Mouse (Mus musculus): Measurements from ENCODE around the gene Kcna5. TPM values are rescaled to one million over a fixed set of nuclear protein-coding genes. Genes with fewer than 3 reads are reported as not detected.

Gene Kcna5
- polyA plus RNA-seq, 1 experiment: not detected

DNA sequence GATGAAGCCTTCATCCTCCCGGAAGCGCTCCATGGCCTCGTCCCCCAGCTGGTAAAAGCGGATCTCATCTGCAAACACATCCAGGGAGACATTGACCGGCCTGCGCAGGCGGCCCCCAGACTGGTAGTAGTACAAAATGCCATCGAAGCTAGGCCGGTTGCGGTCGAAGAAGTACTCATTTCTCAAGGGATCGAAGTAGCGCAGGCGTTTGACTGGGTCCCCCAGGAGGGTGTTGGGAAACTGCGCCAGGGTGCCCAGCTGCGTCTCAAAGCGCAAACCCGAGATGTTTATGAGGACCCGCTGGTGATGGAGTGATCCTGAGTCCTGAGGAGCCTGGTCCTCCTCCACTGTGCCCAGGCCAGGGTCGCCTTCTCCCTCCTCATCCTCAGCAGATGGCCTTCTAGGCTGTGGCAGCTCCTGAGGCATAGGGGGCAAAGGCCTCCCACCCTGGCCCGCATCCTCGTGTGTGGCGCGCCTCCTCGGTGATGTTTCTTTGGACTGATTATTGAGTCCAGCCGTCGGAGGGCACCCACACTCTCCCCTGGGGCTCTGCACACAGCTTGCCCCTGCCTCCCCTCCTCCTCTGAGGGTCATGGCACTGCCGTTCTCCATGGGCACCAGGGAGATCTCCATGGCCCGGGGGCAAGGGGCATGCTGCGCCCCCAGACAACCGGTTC, 543 bp downstream of the Kcna5 start:
- TF ChIP-seq CTCF (IDR thresholded peaks at IDR 0.05; ENCODE audit: control insufficient read depth, insufficient read depth, insufficient read length): no peak

DNA sequence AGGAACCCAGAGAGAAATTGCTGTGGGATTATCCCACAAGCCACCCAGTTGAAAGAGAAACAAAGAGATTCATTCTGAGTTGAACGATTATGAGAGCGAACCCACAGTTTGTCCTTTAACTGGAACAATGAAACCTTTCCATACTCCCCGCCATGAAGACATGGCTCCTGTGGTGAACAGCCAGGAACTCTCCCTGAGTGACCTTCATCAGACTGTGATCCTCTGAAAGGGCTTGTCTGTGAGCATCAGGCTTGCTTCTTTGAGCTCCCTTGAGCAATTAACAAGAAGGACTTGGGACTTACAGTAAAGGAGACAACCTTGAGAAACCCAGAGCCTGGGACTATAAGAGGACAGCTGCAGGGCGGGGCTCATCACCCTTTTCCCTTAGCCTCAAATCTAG, 3.9 kb downstream of the Kcna5 start:
- Histone ChIP-seq H3K4me3 (ENCODE audit: insufficient read depth, poor library complexity, severe bottlenecking) (no peak overlapping the region), H3ac (ENCODE audit: control insufficient read depth, insufficient read length, low read depth) (no peak overlapping the region), H3K27me3 (ENCODE audit: control insufficient read depth, insufficient read depth, insufficient read length) (peaks cover 38% of the 10 kb centered on the region), H3K36me3 (ENCODE audit: control insufficient read depth, insufficient read depth) (no peaks in the 10 kb centered on the region), H3K79me3 (ENCODE audit: low read depth) (no peaks in the 10 kb centered on the region), H3K79me2 (ENCODE audit: control insufficient read depth, insufficient read depth) (no peaks in the 10 kb centered on the region)
- TF ChIP-seq MYOG (IDR thresholded peaks at IDR 0.05; ENCODE audit: control insufficient read depth, extremely low read depth, insufficient read length) (no peak), MYOD1 (IDR thresholded peaks at IDR 0.05; ENCODE audit: control insufficient read depth, insufficient read length, low read depth) (no peak), MAX (IDR thresholded peaks at IDR 0.05) (no peak), USF1 (IDR thresholded peaks at IDR 0.05; ENCODE audit: low read depth) (no peak), FOSL1 (IDR thresholded peaks at IDR 0.05; ENCODE audit: insufficient read depth, low read length, poor library complexity, severe bottlenecking) (no peak), CEBPB (IDR thresholded peaks at IDR 0.05; ENCODE audit: low read depth) (no peak), CTCF (IDR thresholded peaks at IDR 0.05; ENCODE audit: control insufficient read depth, insufficient read depth, insufficient read length) (no peak)

More for the DNA sequence above, 543 bp downstream of the Kcna5 start:
- H3ac ChIP-seq (ENCODE audit: control insufficient read depth, insufficient read length, low read depth): no peak overlapping the region
- H3K79me3 ChIP-seq (ENCODE audit: low read depth): no peaks in the 10 kb centered on the region
- H3K79me2 ChIP-seq (ENCODE audit: control insufficient read depth, insufficient read depth): no peaks in the 10 kb centered on the region
- no peak overlapping the region for H3K4me3 ChIP-seq (ENCODE audit: insufficient read depth, poor library complexity, severe bottlenecking)
- peaks cover 30% of the 10 kb centered on the region for H3K27me3 ChIP-seq (ENCODE audit: control insufficient read depth, insufficient read depth, insufficient read length)
- H3K36me3 ChIP-seq (ENCODE audit: control insufficient read depth, insufficient read depth): no peaks in the 10 kb centered on the region

DNA sequence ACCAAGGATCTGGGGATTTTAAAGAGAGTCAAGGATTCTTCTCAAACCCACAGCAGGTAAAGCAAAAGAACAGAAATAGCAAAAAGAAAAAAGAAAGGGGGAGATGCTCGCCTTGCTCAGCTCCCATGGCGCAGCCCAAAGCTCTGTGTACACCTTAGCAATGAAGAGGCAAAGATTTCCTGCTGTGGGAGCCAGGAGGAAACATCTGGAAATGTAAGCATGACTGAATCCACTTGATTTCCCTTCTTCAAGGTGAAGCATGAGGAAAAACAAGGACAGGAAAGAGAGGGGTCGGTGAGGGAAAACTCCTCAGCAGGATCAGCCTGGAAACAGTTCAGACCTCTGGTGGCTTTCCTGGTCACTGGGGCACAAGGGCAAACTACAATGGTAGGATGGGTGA, 5.2 kb downstream of the Kcna5 start:
- Histone ChIP-seq H3K4me3 (ENCODE audit: insufficient read depth, poor library complexity, severe bottlenecking) (no peak overlapping the region), H3K79me3 (ENCODE audit: low read depth) (no peaks in the 10 kb centered on the region), H3ac (ENCODE audit: control insufficient read depth, insufficient read length, low read depth) (no peak overlapping the region), H3K79me2 (ENCODE audit: control insufficient read depth, insufficient read depth) (no peaks in the 10 kb centered on the region), H3K36me3 (ENCODE audit: control insufficient read depth, insufficient read depth) (no peaks in the 10 kb centered on the region), H3K27me3 (ENCODE audit: control insufficient read depth, insufficient read depth, insufficient read length) (peaks cover 35% of the 10 kb centered on the region)
- TF ChIP-seq FOSL1 (IDR thresholded peaks at IDR 0.05; ENCODE audit: insufficient read depth, low read length, poor library complexity, severe bottlenecking): no peak
- TF ChIP-seq MYOG (IDR thresholded peaks at IDR 0.05; ENCODE audit: control insufficient read depth, extremely low read depth, insufficient read length): no peak
- no peak for TF ChIP-seq CEBPB (IDR thresholded peaks at IDR 0.05; ENCODE audit: low read depth)
- no peak for TF ChIP-seq MYOD1 (IDR thresholded peaks at IDR 0.05; ENCODE audit: control insufficient read depth, insufficient read length, low read depth)
- TF ChIP-seq CTCF (IDR thresholded peaks at IDR 0.05; ENCODE audit: control insufficient read depth, insufficient read depth, insufficient read length): no peak
- TF ChIP-seq MAX (IDR thresholded peaks at IDR 0.05): no peak
- no peak for TF ChIP-seq USF1 (IDR thresholded peaks at IDR 0.05; ENCODE audit: low read depth)

DNA sequence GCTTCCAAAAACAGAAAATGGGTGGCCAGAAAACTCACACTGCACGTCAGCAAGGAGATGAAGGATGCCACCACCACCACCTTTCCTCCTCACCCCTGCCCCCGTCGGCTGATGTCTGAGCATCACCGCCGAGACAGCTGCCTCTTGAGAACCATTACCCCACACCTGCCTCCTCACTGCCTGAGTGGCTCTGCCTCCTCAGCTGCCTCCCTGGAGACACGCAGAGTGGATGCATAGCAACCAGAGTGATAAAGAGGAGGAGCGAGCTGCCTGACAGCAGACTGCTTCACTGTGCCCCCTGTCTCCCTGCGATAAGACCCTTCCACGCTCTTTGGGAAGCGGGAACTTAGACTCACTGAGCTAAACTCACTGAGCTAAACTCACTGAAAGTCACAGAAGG, 20.5 kb downstream of the Kcna5 start:
- Histone ChIP-seq H3K79me3 (ENCODE audit: low read depth) (no peaks in the 10 kb centered on the region), H3K4me3 (ENCODE audit: insufficient read depth, poor library complexity, severe bottlenecking) (no peak overlapping the region), H3K79me2 (ENCODE audit: control insufficient read depth, insufficient read depth) (no peaks in the 10 kb centered on the region), H3ac (ENCODE audit: control insufficient read depth, insufficient read length, low read depth) (no peak overlapping the region), H3K36me3 (ENCODE audit: control insufficient read depth, insufficient read depth) (no peaks in the 10 kb centered on the region), H3K27me3 (ENCODE audit: control insufficient read depth, insufficient read depth, insufficient read length) (peaks cover 34% of the 10 kb centered on the region)
- TF ChIP-seq MAX (IDR thresholded peaks at IDR 0.05) (no peak), CEBPB (IDR thresholded peaks at IDR 0.05; ENCODE audit: low read depth) (no peak)

DNA sequence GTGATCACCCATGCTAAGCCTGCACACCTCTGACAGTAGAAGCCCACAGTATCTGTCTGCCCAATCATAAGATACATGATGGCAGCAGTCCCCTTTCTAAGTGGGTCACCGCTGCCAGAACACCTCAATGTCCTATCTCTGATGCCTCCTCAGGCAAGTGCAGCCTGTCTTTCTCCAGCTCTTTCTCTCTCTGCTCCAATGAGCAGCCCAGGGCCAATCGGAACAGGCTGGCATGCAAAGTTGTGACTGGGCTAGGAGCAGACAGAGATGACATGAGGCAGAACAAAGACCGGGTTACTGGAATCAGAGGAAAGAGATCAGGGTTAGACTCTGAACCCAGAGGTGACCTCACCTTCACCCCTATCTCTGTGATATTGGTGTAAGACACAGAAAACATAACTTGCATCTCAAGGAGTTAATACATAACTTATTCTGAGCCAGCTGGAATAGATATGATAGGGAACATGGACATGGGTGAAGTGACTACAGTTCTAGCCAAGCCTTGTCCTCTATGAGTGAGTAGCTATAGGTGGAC, 21.4 kb downstream of the Kcna5 start:
- H3K27me3 ChIP-seq (ENCODE audit: control insufficient read depth, insufficient read depth, insufficient read length): peaks cover 37% of the 10 kb centered on the region

DNA sequence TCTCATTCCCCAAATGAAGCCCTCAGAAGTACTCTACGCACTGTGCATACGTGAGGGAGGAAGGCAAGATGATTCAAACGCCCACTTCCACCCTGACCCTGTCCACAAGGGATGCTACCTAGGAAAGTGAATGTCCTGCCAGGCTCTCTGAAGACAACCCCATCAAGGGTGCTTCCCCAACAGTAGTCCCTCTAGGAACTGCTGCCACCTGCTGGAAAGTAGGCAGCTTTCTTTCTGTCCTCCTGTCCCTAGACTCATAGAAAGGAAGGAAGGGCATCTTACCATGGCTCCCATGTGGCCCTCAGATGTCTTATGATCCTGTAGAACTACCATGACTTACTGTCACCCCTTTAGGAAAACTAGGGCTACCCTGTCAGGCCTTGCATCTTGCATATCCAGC, 22.1 kb downstream of the Kcna5 start:
- no peaks in the 10 kb centered on the region for H3K79me3 ChIP-seq (ENCODE audit: low read depth)
- H3K4me3 ChIP-seq (ENCODE audit: insufficient read depth, poor library complexity, severe bottlenecking): no peak overlapping the region
- H3K79me2 ChIP-seq (ENCODE audit: control insufficient read depth, insufficient read depth): no peaks in the 10 kb centered on the region
- H3K27me3 ChIP-seq (ENCODE audit: control insufficient read depth, insufficient read depth, insufficient read length): peaks cover 41% of the 10 kb centered on the region
- no peaks in the 10 kb centered on the region for H3K36me3 ChIP-seq (ENCODE audit: control insufficient read depth, insufficient read depth)
- H3ac ChIP-seq (ENCODE audit: control insufficient read depth, insufficient read length, low read depth): no peak overlapping the region
- TF ChIP-seq MYOD1 (IDR thresholded peaks at IDR 0.05; ENCODE audit: control insufficient read depth, insufficient read length, low read depth): no peak
- TF ChIP-seq CEBPB (IDR thresholded peaks at IDR 0.05; ENCODE audit: low read depth): no peak
- no peak for TF ChIP-seq CTCF (IDR thresholded peaks at IDR 0.05; ENCODE audit: control insufficient read depth, insufficient read depth, insufficient read length)
- TF ChIP-seq MAX (IDR thresholded peaks at IDR 0.05): no peak
- no peak for TF ChIP-seq MYOG (IDR thresholded peaks at IDR 0.05; ENCODE audit: control insufficient read depth, extremely low read depth, insufficient read length)
- TF ChIP-seq USF1 (IDR thresholded peaks at IDR 0.05; ENCODE audit: low read depth): no peak

More for the DNA sequence above, 21.4 kb downstream of the Kcna5 start:
- H3K4me3 ChIP-seq (ENCODE audit: insufficient read depth, poor library complexity, severe bottlenecking): no peak overlapping the region
- no peaks in the 10 kb centered on the region for H3K79me2 ChIP-seq (ENCODE audit: control insufficient read depth, insufficient read depth)
- H3ac ChIP-seq (ENCODE audit: control insufficient read depth, insufficient read length, low read depth): no peak overlapping the region
- no peaks in the 10 kb centered on the region for H3K36me3 ChIP-seq (ENCODE audit: control insufficient read depth, insufficient read depth)
- TF ChIP-seq USF1 (IDR thresholded peaks at IDR 0.05; ENCODE audit: low read depth): no peak
- TF ChIP-seq CEBPB (IDR thresholded peaks at IDR 0.05; ENCODE audit: low read depth): no peak
- no peak for TF ChIP-seq MAX (IDR thresholded peaks at IDR 0.05)
- TF ChIP-seq FOSL1 (IDR thresholded peaks at IDR 0.05; ENCODE audit: insufficient read depth, low read length, poor library complexity, severe bottlenecking): no peak
- TF ChIP-seq MYOD1 (IDR thresholded peaks at IDR 0.05; ENCODE audit: control insufficient read depth, insufficient read length, low read depth): no peak
- TF ChIP-seq CTCF (IDR thresholded peaks at IDR 0.05; ENCODE audit: control insufficient read depth, insufficient read depth, insufficient read length): no peak
- TF ChIP-seq MYOG (IDR thresholded peaks at IDR 0.05; ENCODE audit: control insufficient read depth, extremely low read depth, insufficient read length): no peak
- H3K79me3 ChIP-seq (ENCODE audit: low read depth): no peaks in the 10 kb centered on the region

Data from C2C12 (cell line).